Mouse (Mus musculus) neural tube, embryonic 15.5 days (tissue): ENCODE data around the gene Ralbp1. TPM values are rescaled to one million over a fixed set of nuclear protein-coding genes. Genes with fewer than 3 reads are reported as not detected.
A peak's percentile ranks its signal among the peaks of the same experiment; 100 is the strongest.

Experiments used
- ATAC-seq: fragments of 200-750 bp; cut with Nextera tagmentation; 2 replicates; pipeline ENCODE4 v1.8.0; 2017; ENCODE audit warnings: mild to moderate bottlenecking, moderate TSS enrichment, moderate library complexity; ENCODE audit not compliant: low FRiP score
- H3K27ac ChIP-seq: fragments of 300-500 bp; sonication (generic); replicated peaks from 2 replicates; pipeline ENCODE4 v1.5.1; 2015; ENCODE audit warnings: mild to moderate bottlenecking, inconsistent platforms
- H3K27me3 ChIP-seq: fragments of 300-500 bp; sonication (generic); replicated peaks from 2 replicates; pipeline ENCODE4 v1.6.1; 2015; ENCODE audit warnings: inconsistent platforms
- H3K36me3 ChIP-seq: fragments of 300-500 bp; sonication (generic); 2 replicates; pipeline ENCODE4 v1.6.1; 2015; ENCODE audit warnings: inconsistent platforms
- H3K4me1 ChIP-seq: fragments of 300-500 bp; sonication (generic); 2 replicates; pipeline ENCODE4 v1.6.1; 2015; ENCODE audit warnings: inconsistent platforms
- H3K4me2 ChIP-seq: fragments of 300-500 bp; sonication (generic); 2 replicates; pipeline ENCODE4 v1.6.1; 2015; ENCODE audit warnings: inconsistent platforms, mild to moderate bottlenecking, moderate library complexity
- H3K4me3 ChIP-seq: fragments of 300-500 bp; sonication (generic); replicated peaks from 2 replicates; pipeline ENCODE4 v1.5.1; 2015; ENCODE audit warnings: mild to moderate bottlenecking, inconsistent platforms
- H3K9ac ChIP-seq: fragments of 300-500 bp; sonication (generic); replicated peaks from 2 replicates; pipeline ENCODE4 v1.6.1; 2015; ENCODE audit warnings: mild to moderate bottlenecking, inconsistent platforms
- H3K9me3 ChIP-seq: fragments of 300-500 bp; sonication (generic); replicated peaks from 2 replicates; pipeline ENCODE4 v1.6.1; 2016; ENCODE audit warnings: inconsistent platforms
- WGBS: fragments of 180-500 bp; shearing (Covaris S2); methylation state at CpG from one replicate; pipeline ENCODE4 v1.1.7; 2015; ENCODE audit warnings: mixed read lengths; 5-methylcytosine and 5-hydroxymethylcytosine counted together
- polyA plus RNA-seq: library from polyadenylated mRNA; unstranded; fragments of >200 nt; fragmentation: Nextera tagmentation; extraction: Ambion mirVana; gene quantifications from 2 replicates; pipeline ENCODE4 v1.2.1, GENCODE M21; 2015

The Ralbp1 gene
- polyA plus RNA-seq, 1 experiment from 2014 or later, result 58.7 TPM

- WGBS, result 92% methylated on average over 5 of the region's 5 CpGs
- Histone ChIP-seq H3K4me1 (peaks cover 20% of the 10 kb centered on the region), H3K4me2 (no peak overlapping the region), H3K27me3 (no peaks in the 10 kb centered on the region), H3K27ac (no peak overlapping the region), H3K36me3 (peaks cover 22% of the 10 kb centered on the region; the same call in 1 of the 2 replicates), H3K4me3 (no peak overlapping the region), H3K9ac (no peak overlapping the region), H3K9me3 (no peaks in the 10 kb centered on the region)
- ATAC-seq, result no peak
Measured at GRCm38 (mm10) chr17:65867996-65868395, 17.6 kb downstream of the Ralbp1 start.

- no peak overlapping the region for H3K4me2 ChIP-seq
- no peak for ATAC-seq
- peaks cover 3% of the 10 kb centered on the region; the same call in 1 of the 2 replicates for H3K4me1 ChIP-seq
- no peak overlapping the region for H3K4me3 ChIP-seq
- H3K9ac ChIP-seq, result no peak overlapping the region
- WGBS, result 74% methylated on average over 3 of the region's 3 CpGs
- H3K9me3 ChIP-seq, result no peaks in the 10 kb centered on the region
- no peak overlapping the region for H3K27ac ChIP-seq
- H3K27me3 ChIP-seq, result no peaks in the 10 kb centered on the region
- H3K36me3 ChIP-seq, result peaks cover 24% of the 10 kb centered on the region
Measured at GRCm38 (mm10) chr17:65866201-65866600, 19.4 kb downstream of the Ralbp1 start.

GRCm38 (mm10) chr17:65865265-65865664 lies 20.3 kb downstream of the Ralbp1 start:
- Histone ChIP-seq H3K27me3 (no peaks in the 10 kb centered on the region), H3K4me2 (no peak overlapping the region), H3K4me1 (0 out of 2 replicates have a peak, but pooled peaks cover 3% of the 10 kb centered on the region), H3K27ac (no peak overlapping the region), H3K4me3 (no peak overlapping the region), H3K9ac (no peak overlapping the region), H3K9me3 (no peaks in the 10 kb centered on the region), H3K36me3 (peaks cover 32% of the 10 kb centered on the region)
- no peak for ATAC-seq

GRCm38 (mm10) chr17:65864742-65865141 lies 20.9 kb downstream of the Ralbp1 start:
- H3K9me3 ChIP-seq, result no peaks in the 10 kb centered on the region
- 37% methylated on average over 4 of the region's 4 CpGs for WGBS
- H3K4me3 ChIP-seq, result no peak overlapping the region
- H3K4me1 ChIP-seq, result 0 out of 2 replicates have a peak, but pooled peaks cover 3% of the 10 kb centered on the region
- no peak overlapping the region for H3K9ac ChIP-seq
- no peak for ATAC-seq
- H3K4me2 ChIP-seq, result no peak overlapping the region
- peaks cover 32% of the 10 kb centered on the region for H3K36me3 ChIP-seq
- no peak overlapping the region for H3K27ac ChIP-seq
- no peaks in the 10 kb centered on the region for H3K27me3 ChIP-seq

GRCm38 (mm10) chr17:65863830-65864229 lies 21.8 kb downstream of the Ralbp1 start:
- WGBS, result 95% methylated on average over 12 of the region's 12 CpGs
- no peak for ATAC-seq
- Histone ChIP-seq H3K9me3 (no peaks in the 10 kb centered on the region), H3K27me3 (no peaks in the 10 kb centered on the region), H3K4me1 (0 out of 2 replicates have a peak, but pooled peaks cover 2% of the 10 kb centered on the region), H3K4me3 (no peak overlapping the region), H3K27ac (no peak overlapping the region), H3K9ac (no peak overlapping the region), H3K36me3 (peaks cover 37% of the 10 kb centered on the region), H3K4me2 (no peak overlapping the region)

GRCm38 (mm10) chr17:65862579-65862978 lies 23.0 kb downstream of the Ralbp1 start:
- ATAC-seq, result no peak
- Histone ChIP-seq H3K9ac (no peak overlapping the region), H3K27me3 (no peaks in the 10 kb centered on the region), H3K27ac (no peak overlapping the region), H3K9me3 (no peaks in the 10 kb centered on the region), H3K4me3 (no peak overlapping the region), H3K4me2 (no peak overlapping the region), H3K36me3 (peaks cover 49% of the 10 kb centered on the region), H3K4me1 (no peaks in the 10 kb centered on the region)
- 48% methylated on average over 4 of the region's 4 CpGs for WGBS

- H3K27me3 ChIP-seq, result no peaks in the 10 kb centered on the region
- WGBS, result 84% methylated on average over 4 of the region's 4 CpGs
- no peak for ATAC-seq
- no peaks in the 10 kb centered on the region for H3K9me3 ChIP-seq
- H3K27ac ChIP-seq, result no peak overlapping the region
- H3K36me3 ChIP-seq, result peaks cover 65% of the 10 kb centered on the region
- no peak overlapping the region for H3K4me3 ChIP-seq
- no peak overlapping the region for H3K9ac ChIP-seq
- H3K4me1 ChIP-seq, result no peaks in the 10 kb centered on the region
- no peak overlapping the region for H3K4me2 ChIP-seq
Measured at GRCm38 (mm10) chr17:65857617-65858016, 28.0 kb downstream of the Ralbp1 start.

GRCm38 (mm10) chr17:65854006-65854405 lies 31.6 kb downstream of the Ralbp1 start:
- Histone ChIP-seq H3K27ac (no peak overlapping the region), H3K4me1 (no peaks in the 10 kb centered on the region), H3K4me3 (no peak overlapping the region), H3K4me2 (no peak overlapping the region), H3K9ac (no peak overlapping the region), H3K9me3 (no peaks in the 10 kb centered on the region), H3K27me3 (no peaks in the 10 kb centered on the region), H3K36me3 (peaks cover 86% of the 10 kb centered on the region)
- 93% methylated on average over 4 of the region's 4 CpGs for WGBS
- no peak for ATAC-seq

GRCm38 (mm10) chr17:65853326-65853725 lies 32.3 kb downstream of the Ralbp1 start:
- Histone ChIP-seq H3K36me3 (peaks cover 81% of the 10 kb centered on the region), H3K4me2 (no peak overlapping the region), H3K9ac (no peak overlapping the region), H3K27ac (no peak overlapping the region), H3K9me3 (no peaks in the 10 kb centered on the region), H3K4me3 (no peak overlapping the region), H3K4me1 (no peaks in the 10 kb centered on the region), H3K27me3 (no peaks in the 10 kb centered on the region)
- WGBS, result 90% methylated on average over 6 of the region's 6 CpGs
- no peak for ATAC-seq

GRCm38 (mm10) chr17:65851749-65852148 lies 33.8 kb downstream of the Ralbp1 start:
- Histone ChIP-seq H3K4me2 (no peak overlapping the region), H3K9me3 (no peaks in the 10 kb centered on the region), H3K4me1 (peaks cover 4% of the 10 kb centered on the region), H3K9ac (no peak overlapping the region), H3K4me3 (no peak overlapping the region), H3K36me3 (peaks cover 67% of the 10 kb centered on the region), H3K27me3 (no peaks in the 10 kb centered on the region), H3K27ac (no peak overlapping the region)
- ATAC-seq, result no peak
- 87% methylated on average over 6 of the region's 6 CpGs for WGBS

- H3K27ac ChIP-seq, result no peak overlapping the region
- no peak for ATAC-seq
- no peaks in the 10 kb centered on the region for H3K9me3 ChIP-seq
- no peaks in the 10 kb centered on the region for H3K27me3 ChIP-seq
- peaks cover 56% of the 10 kb centered on the region for H3K36me3 ChIP-seq
- no peak overlapping the region for H3K9ac ChIP-seq
- no peak overlapping the region for H3K4me3 ChIP-seq
- no peak overlapping the region for H3K4me2 ChIP-seq
- peaks cover 4% of the 10 kb centered on the region for H3K4me1 ChIP-seq
- WGBS, result 93% methylated on average over 17 of the region's 17 CpGs
Measured at GRCm38 (mm10) chr17:65850487-65850886, 35.1 kb downstream of the Ralbp1 start.

GRCm38 (mm10) chr17:65847694-65848449 lies 37.7 kb downstream of the Ralbp1 start:
- H3K4me2 ChIP-seq, result no peak overlapping the region
- no peak overlapping the region for H3K9ac ChIP-seq
- H3K27ac ChIP-seq, result peak overlapping the region; percentile 49

More at GRCm38 (mm10) chr17:65847694-65848449, 37.7 kb downstream of the Ralbp1 start:
- Histone ChIP-seq H3K9me3 (no peaks in the 10 kb centered on the region), H3K36me3 (peaks cover 43% of the 10 kb centered on the region), H3K4me3 (no peak overlapping the region), H3K27me3 (no peaks in the 10 kb centered on the region), H3K4me1 (peaks cover 8% of the 10 kb centered on the region)
- peak; percentile 47 for ATAC-seq
- 53% methylated on average over 11 of the region's 11 CpGs for WGBS
